Mouse (Mus musculus): Measurements from ENCODE around the gene Gm8797. TPM values are rescaled to one million over a fixed set of nuclear protein-coding genes. Genes with fewer than 3 reads are reported as not detected.
"Not testable (repeated sequence)": the region's sequence is repeated elsewhere in the genome, so short reads cannot be mapped to it uniquely, and the experiment has no call there.

Gene Gm8797
- polyA plus RNA-seq (2011; ENCODE audit: insufficient read depth, insufficient read length, low replicate concordance, missing spikeins): 553 and 895 TPM in 2 replicates

- 88% methylated on average over 9 of the region's 9 CpGs for WGBS
- H3K27ac ChIP-seq (ENCODE audit: control insufficient read depth, insufficient read depth, low read depth, low read length, poor library complexity); H3K4me3 ChIP-seq (replicated peaks; ENCODE audit: control insufficient read depth, low read depth, low read length); H3K4me1 ChIP-seq (ENCODE audit: control insufficient read depth, insufficient read depth, low read length): not testable (repeated sequence)
These were observed at the start of gene Gm8797 for GRCm38 (mm10) chr3:5750506-5750905. Gm8797 (plus strand) TSS chr3:5750806.

DNA sequence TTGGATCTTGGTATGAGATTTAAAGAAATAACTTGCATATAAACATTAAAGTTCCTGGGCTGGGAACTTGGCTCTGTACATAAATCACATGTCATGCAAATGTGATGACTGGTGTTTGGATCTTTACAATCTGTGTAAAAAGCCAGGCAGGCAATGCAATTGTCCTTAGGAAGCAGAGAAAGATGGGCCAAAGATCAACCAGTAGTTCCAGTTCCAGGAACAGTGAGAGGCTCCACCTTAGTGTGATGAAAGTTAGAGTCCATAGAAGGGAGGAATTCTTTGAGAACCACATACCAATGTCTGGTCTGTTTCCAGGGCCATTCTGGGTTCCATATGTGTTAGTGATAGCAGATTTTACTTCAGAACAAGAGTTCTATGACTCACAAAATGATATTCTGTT lies 36.1 kb upstream of the Gm8797 start:
- TF ChIP-seq CTCF (IDR thresholded peaks at IDR 0.05; ENCODE audit: control insufficient read depth, insufficient read depth, low read length) (no peak), POLR2A (IDR thresholded peaks at IDR 0.05; ENCODE audit: borderline replicate concordance, control insufficient read depth, low read depth, low read length) (no peak)

DNA sequence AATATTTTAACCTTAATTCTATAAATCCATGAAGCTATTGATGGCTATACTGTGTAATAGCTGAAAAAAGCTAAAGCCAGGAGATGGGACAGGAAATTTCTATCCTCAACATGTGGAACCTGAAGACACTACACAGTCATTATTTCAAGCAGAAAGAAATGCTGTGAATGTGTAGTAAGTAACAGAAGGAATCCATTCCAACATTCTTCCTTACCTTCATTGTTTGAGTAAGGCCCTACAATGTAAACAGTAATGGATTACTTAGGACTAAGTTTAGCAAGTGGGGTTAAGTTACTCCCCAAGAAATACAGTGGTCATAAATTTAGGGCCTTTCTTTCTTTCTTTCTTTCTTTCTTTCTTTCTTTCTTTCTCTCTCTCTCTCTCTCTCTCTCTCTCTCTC lies 17.7 kb upstream of the Gm8797 start:
- Histone ChIP-seq H3K27ac (ENCODE audit: control insufficient read depth, insufficient read depth, low read depth, low read length, poor library complexity) (no peak overlapping the region), H3K4me1 (ENCODE audit: control insufficient read depth, insufficient read depth, low read length) (no peaks in the 10 kb centered on the region)
- TF ChIP-seq POLR2A (IDR thresholded peaks at IDR 0.05; ENCODE audit: borderline replicate concordance, control insufficient read depth, low read depth, low read length) (no peak), CTCF (IDR thresholded peaks at IDR 0.05; ENCODE audit: control insufficient read depth, insufficient read depth, low read length) (no peak)

More for the DNA sequence above, 36.1 kb upstream of the Gm8797 start:
- no peak overlapping the region for H3K27ac ChIP-seq (ENCODE audit: control insufficient read depth, insufficient read depth, low read depth, low read length, poor library complexity)
- H3K4me3 ChIP-seq (replicated peaks; ENCODE audit: control insufficient read depth, low read depth, low read length): no peak overlapping the region
- H3K4me1 ChIP-seq (ENCODE audit: control insufficient read depth, insufficient read depth, low read length): no peaks in the 10 kb centered on the region

DNA sequence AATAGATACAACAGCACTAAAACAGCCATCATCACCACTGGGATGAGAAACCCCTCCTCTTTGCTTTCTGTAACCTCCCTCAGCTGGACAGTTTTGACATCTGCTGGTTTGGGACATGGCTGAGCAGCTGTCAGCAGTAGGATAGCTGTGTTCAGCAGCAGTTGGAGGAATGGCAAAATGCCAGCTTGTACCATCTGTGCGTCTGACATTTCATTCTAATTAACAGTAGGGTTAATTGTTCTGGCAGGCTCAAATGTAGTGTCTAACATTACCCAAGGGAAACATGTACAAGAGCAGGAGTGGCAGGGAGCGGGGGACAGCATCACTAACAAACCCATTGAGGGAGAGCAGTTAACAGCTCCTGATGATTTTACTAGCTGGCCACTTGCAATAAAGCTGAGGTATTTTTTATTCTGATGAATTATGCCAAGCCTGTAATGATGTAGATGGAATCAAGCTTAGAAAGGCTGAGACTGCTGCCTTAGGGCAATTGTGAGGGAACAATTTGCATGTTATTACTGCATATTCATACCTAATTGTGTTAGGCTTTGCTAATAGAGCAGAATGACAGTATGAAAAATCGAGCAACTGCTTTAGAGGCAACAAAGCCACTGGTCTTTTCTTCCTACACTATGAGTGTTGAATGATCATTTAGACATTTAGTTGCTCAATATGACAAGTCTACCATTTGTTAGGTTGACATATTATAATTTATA lies 4.3 kb downstream of the Gm8797 start:
- Histone ChIP-seq H3K4me1 (ENCODE audit: control insufficient read depth, insufficient read depth, low read length) (no peaks in the 10 kb centered on the region), H3K27ac (ENCODE audit: control insufficient read depth, insufficient read depth, low read depth, low read length, poor library complexity) (no peak overlapping the region), H3K4me3 (replicated peaks; ENCODE audit: control insufficient read depth, low read depth, low read length) (no peak overlapping the region)
- TF ChIP-seq POLR2A (IDR thresholded peaks at IDR 0.05; ENCODE audit: borderline replicate concordance, control insufficient read depth, low read depth, low read length) (no peak), CTCF (IDR thresholded peaks at IDR 0.05; ENCODE audit: control insufficient read depth, insufficient read depth, low read length) (no peak)
- WGBS: 66% methylated on average over 3 of the region's 3 CpGs

More for the DNA sequence above, 17.7 kb upstream of the Gm8797 start:
- H3K4me3 ChIP-seq (replicated peaks; ENCODE audit: control insufficient read depth, low read depth, low read length): no peak overlapping the region

DNA sequence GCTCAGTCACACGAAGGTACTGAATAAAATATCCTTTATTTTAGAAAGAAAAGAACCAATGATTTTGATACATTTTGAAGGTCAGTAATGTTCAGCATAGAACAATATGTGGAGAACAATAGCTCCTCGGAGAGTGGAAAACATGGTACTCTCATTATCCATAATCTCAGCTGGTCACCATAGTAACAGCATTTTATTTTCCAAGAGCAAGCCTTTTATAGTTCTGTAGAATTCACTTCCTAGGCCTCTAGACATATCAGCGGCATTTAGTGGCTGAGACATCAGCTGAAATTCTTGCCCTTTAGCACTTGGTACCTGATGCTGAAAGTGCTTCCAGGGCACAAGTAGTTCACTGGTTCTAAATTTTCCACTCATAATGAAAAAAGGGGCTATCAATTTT lies 15.7 kb downstream of the Gm8797 start:
- Histone ChIP-seq H3K27ac (ENCODE audit: control insufficient read depth, insufficient read depth, low read depth, low read length, poor library complexity) (no peak overlapping the region), H3K4me1 (ENCODE audit: control insufficient read depth, insufficient read depth, low read length) (no peaks in the 10 kb centered on the region), H3K4me3 (replicated peaks; ENCODE audit: control insufficient read depth, low read depth, low read length) (no peak overlapping the region)
- WGBS: 70% methylated on average over 3 of the region's 3 CpGs
- TF ChIP-seq CTCF (IDR thresholded peaks at IDR 0.05; ENCODE audit: control insufficient read depth, insufficient read depth, low read length) (no peak), POLR2A (IDR thresholded peaks at IDR 0.05; ENCODE audit: borderline replicate concordance, control insufficient read depth, low read depth, low read length) (no peak)

GRCm38 (mm10) chr3:5776894-5777293 lies 26.3 kb downstream of the Gm8797 start:
- WGBS: 72% methylated on average over 2 of the region's 2 CpGs
- Histone ChIP-seq H3K4me3 (replicated peaks; ENCODE audit: control insufficient read depth, low read depth, low read length) (no peak overlapping the region), H3K27ac (ENCODE audit: control insufficient read depth, insufficient read depth, low read depth, low read length, poor library complexity) (no peak overlapping the region), H3K4me1 (ENCODE audit: control insufficient read depth, insufficient read depth, low read length) (no peaks in the 10 kb centered on the region)
- no peak for TF ChIP-seq CTCF (IDR thresholded peaks at IDR 0.05; ENCODE audit: control insufficient read depth, insufficient read depth, low read length)
- no peak for TF ChIP-seq POLR2A (IDR thresholded peaks at IDR 0.05; ENCODE audit: borderline replicate concordance, control insufficient read depth, low read depth, low read length)

Measured in bone marrow, adult 2 months (tissue).